Comparison of ENCODE assay signal across 16 mouse cellular contexts in genomic region chr11:35080451-35081125, GRCm38 (mm10). TPM values are rescaled to one million over a fixed set of nuclear protein-coding genes. Genes with fewer than 3 reads are reported as not detected.
DNase-seq lines count a peak whose midpoint lies in the region; ATAC-seq lines count a peak whose summit lies in the region.
"Had no signal": no experiment of that assay in that cellular context is flagged by ENCODE, and none has a peak within 500 bp of the region (broad histone marks: within the 10 kb centered on the region; RNA-seq: fewer than 3 reads in every experiment).

No protein-coding gene starts in this region.

- no peak for DNase-seq in kidney, adult 9 months
- no peak for DNase-seq in spleen, postnatal 14 days (ENCODE audit: low spot score in 2 of 2)
- DNase-seq in ovary, postnatal 10 days (ENCODE audit: low spot score) = no peak
- DNase-seq: adrenal gland, adult 2 months; cerebellum, adult 9-11 months; gastrocnemius, postnatal 36 days; kidney, adult 11 months; liver, postnatal 0 days; lung, postnatal 10 days had no signal

- peaks cover 11% of the 10 kb centered on the region; the same call in 1 of the 2 replicates for H3K4me1 ChIP-seq in kidney, embryonic 14.5 days (ENCODE audit: control insufficient read depth, insufficient read depth, low read length)
- H3K4me1 ChIP-seq in neural tube, embryonic 13.5 days (replicated peaks) = peaks cover 13% of the 10 kb centered on the region
- H3K4me1 ChIP-seq in neural tube, embryonic 15.5 days = peaks cover 6% of the 10 kb centered on the region; the same call in 1 of the 2 replicates
- peaks cover 9% of the 10 kb centered on the region for H3K4me1 ChIP-seq in hindbrain, embryonic 13.5 days (replicated peaks)
- H3K4me1 ChIP-seq: forebrain, embryonic 15.5 days had no signal

- peak; percentile 57; the same call in 1 of the 2 replicates for ATAC-seq in kidney, embryonic 14.5 days (ENCODE audit: low FRiP score, low TSS enrichment)
- peak; percentile 65; the same call in 1 of the 2 replicates for ATAC-seq in neural tube, embryonic 13.5 days (ENCODE audit: low read depth)
- ATAC-seq in neural tube, embryonic 15.5 days (ENCODE audit: low FRiP score) = no peak
- peak; percentile 76 for ATAC-seq in hindbrain, embryonic 13.5 days (ENCODE audit: low FRiP score)
- ATAC-seq: forebrain, embryonic 15.5 days; liver, postnatal 0 days had no signal

- H3K27me3 ChIP-seq in kidney, embryonic 14.5 days (ENCODE audit: control insufficient read depth, insufficient read depth, low read length) = no peaks in the 10 kb centered on the region
- H3K27me3 ChIP-seq in neural tube, embryonic 13.5 days = no peaks in the 10 kb centered on the region; the same call in 1 of the 2 replicates
- no peaks in the 10 kb centered on the region for H3K27me3 ChIP-seq in neural tube, embryonic 15.5 days (replicated peaks)
- H3K27me3 ChIP-seq in hindbrain, embryonic 13.5 days = no peaks in the 10 kb centered on the region
- H3K27me3 ChIP-seq: forebrain, embryonic 15.5 days; hindbrain, embryonic 15.5 days had no signal

- H3K9ac ChIP-seq in kidney, embryonic 14.5 days (ENCODE audit: low read depth, low read length) = no peak overlapping the region
- peak overlapping the region; percentile 17; the same call in 1 of the 2 replicates for H3K9ac ChIP-seq in neural tube, embryonic 13.5 days
- no peak overlapping the region for H3K9ac ChIP-seq in neural tube, embryonic 15.5 days (replicated peaks)
- no peak overlapping the region for H3K9ac ChIP-seq in hindbrain, embryonic 13.5 days
- H3K9ac ChIP-seq: forebrain, embryonic 15.5 days; hindbrain, embryonic 15.5 days; liver, postnatal 0 days had no signal

- H3K27ac ChIP-seq in kidney, embryonic 14.5 days (ENCODE audit: low read depth, low read length) = no peak overlapping the region
- peak overlapping the region; percentile 46 for H3K27ac ChIP-seq in neural tube, embryonic 13.5 days (replicated peaks)
- H3K27ac ChIP-seq in neural tube, embryonic 15.5 days (replicated peaks) = no peak overlapping the region; the same call in 1 of the 2 replicates
- H3K27ac ChIP-seq in hindbrain, embryonic 13.5 days = peak overlapping the region; percentile 25
- H3K27ac ChIP-seq: forebrain, embryonic 15.5 days; hindbrain, embryonic 15.5 days; limb, embryonic 10.5 days had no signal

- H3K36me3 ChIP-seq in kidney, embryonic 14.5 days (ENCODE audit: control insufficient read depth, insufficient read depth, low read length) = no peaks in the 10 kb centered on the region
- no peaks in the 10 kb centered on the region for H3K36me3 ChIP-seq in neural tube, embryonic 13.5 days
- H3K36me3 ChIP-seq in neural tube, embryonic 15.5 days = no peaks in the 10 kb centered on the region
- no peaks in the 10 kb centered on the region for H3K36me3 ChIP-seq in hindbrain, embryonic 13.5 days
- H3K36me3 ChIP-seq: forebrain, embryonic 15.5 days; hindbrain, embryonic 15.5 days; limb, embryonic 10.5 days had no signal

- 24% methylated on average over 8 of the region's 8 CpGs for WGBS in kidney, embryonic 14.5 days
- WGBS in neural tube, embryonic 13.5 days = 24% methylated on average over 8 of the region's 8 CpGs
- WGBS in neural tube, embryonic 15.5 days = 25% methylated on average over 8 of the region's 8 CpGs
- 21% methylated on average over 8 of the region's 8 CpGs for WGBS in hindbrain, embryonic 13.5 days

- no peaks in the 10 kb centered on the region for H3K9me3 ChIP-seq in kidney, embryonic 14.5 days (ENCODE audit: control insufficient read depth, low read length)
- no peaks in the 10 kb centered on the region for H3K9me3 ChIP-seq in neural tube, embryonic 13.5 days
- H3K9me3 ChIP-seq in neural tube, embryonic 15.5 days (replicated peaks) = no peaks in the 10 kb centered on the region
- H3K9me3 ChIP-seq in hindbrain, embryonic 13.5 days = no peaks in the 10 kb centered on the region
- H3K9me3 ChIP-seq: forebrain, embryonic 15.5 days; hindbrain, embryonic 15.5 days; limb, embryonic 10.5 days had no signal

- H3K4me3 ChIP-seq in kidney, embryonic 14.5 days (ENCODE audit: low read length) = no peak overlapping the region
- H3K4me3 ChIP-seq in neural tube, embryonic 13.5 days = no peak overlapping the region
- H3K4me3 ChIP-seq in neural tube, embryonic 15.5 days (replicated peaks) = no peak overlapping the region
- no peak overlapping the region for H3K4me3 ChIP-seq in hindbrain, embryonic 13.5 days
- H3K4me3 ChIP-seq: forebrain, embryonic 15.5 days; hindbrain, embryonic 15.5 days; limb, embryonic 10.5 days had no signal

- H3K4me2 ChIP-seq in kidney, embryonic 14.5 days (replicated peaks; ENCODE audit: low read depth, low read length) = no peak overlapping the region
- no peak overlapping the region for H3K4me2 ChIP-seq in neural tube, embryonic 13.5 days
- no peak overlapping the region for H3K4me2 ChIP-seq in neural tube, embryonic 15.5 days
- no peak overlapping the region for H3K4me2 ChIP-seq in hindbrain, embryonic 13.5 days
- H3K4me2 ChIP-seq: forebrain, embryonic 15.5 days; hindbrain, embryonic 15.5 days had no signal

RNA-seq across cellular contexts. Expression of gene Slit3, which starts 40.4 kb away (rescaled TPM):
- polyA plus RNA-seq in kidney, embryonic 14.5 days (2014; fragmentation: Nextera tagmentation; extraction: Ambion mirVana) = 20.4 and 21.5 TPM in 2 replicates
- polyA plus RNA-seq in neural tube, embryonic 13.5 days (2015; fragmentation: Nextera tagmentation; extraction: Ambion mirVana) = 31.2 and 38.8 TPM in 2 replicates
- polyA plus RNA-seq in neural tube, embryonic 15.5 days (2015; fragmentation: Nextera tagmentation; extraction: Ambion mirVana) = 20.6 and 26.2 TPM in 2 replicates
- polyA plus RNA-seq in hindbrain, embryonic 13.5 days (2015; fragmentation: Nextera tagmentation; extraction: Ambion mirVana) = 25.9 and 28.7 TPM in 2 replicates

Comparison
In these comparisons a context has a peak if more than half of its experiments do, and no peak if none do; other contexts are left out.
1. H3K27ac ChIP-seq: peak in neural tube, embryonic 13.5 days (single experiment) and hindbrain, embryonic 13.5 days (single experiment); none in kidney, embryonic 14.5 days (single experiment) and neural tube, embryonic 15.5 days (single experiment).